In the genomic region with DNA sequence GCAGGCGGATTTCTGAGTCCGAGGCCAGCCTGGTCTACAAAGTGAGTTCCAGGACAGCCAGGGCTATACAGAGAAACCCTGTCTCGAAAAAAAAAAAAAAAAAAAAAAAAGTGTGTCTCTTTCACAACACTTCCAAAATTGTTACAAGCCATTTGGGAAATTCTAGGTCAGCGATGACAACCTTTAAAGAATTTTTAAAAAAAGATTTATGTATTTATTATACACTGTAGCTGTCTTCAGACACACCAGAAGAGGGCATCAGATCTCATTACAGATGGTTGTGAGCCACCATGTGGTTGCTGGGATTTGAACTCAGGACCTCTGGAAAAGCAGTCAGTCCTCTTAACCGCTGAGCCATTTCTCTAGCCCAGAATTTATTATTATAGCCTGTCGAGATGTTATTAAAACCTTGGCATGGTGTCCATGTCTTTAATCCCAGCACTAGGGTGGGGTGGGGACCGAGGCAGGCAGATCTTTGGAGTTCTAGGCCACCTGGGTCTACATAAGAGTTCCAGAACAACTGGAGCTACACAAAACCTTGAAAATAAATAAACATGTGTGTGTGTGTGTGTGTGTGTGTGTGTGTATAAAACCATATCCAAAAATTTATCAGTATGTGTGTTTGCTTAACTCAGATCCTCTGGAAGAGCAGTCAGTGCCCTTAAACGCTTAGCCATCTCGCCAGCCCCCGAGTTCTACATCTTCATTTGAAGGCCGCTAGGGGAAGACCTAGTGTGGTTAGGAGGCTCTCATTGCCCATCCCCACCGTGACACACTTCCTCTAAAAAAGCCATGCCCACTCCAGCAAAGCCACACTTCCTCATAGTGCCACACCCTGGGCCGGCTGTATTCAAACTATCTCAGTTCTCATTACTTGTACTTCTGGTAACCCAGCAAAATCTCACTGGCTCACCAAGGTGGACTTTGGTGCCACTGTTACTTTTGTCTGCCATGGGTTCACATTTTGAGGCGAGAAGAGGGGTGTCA, we compare ENCODE assay signal across 10 mouse cellular contexts. TPM values are rescaled to one million over a fixed set of nuclear protein-coding genes. Genes with fewer than 3 reads are reported as not detected.
DNase-seq lines count a peak whose midpoint lies in the region; ATAC-seq lines count a peak whose summit lies in the region.
"Had no signal": no experiment of that assay in that cellular context is flagged by ENCODE, and none has a peak within 500 bp of the region (broad histone marks: within the 10 kb centered on the region; RNA-seq: fewer than 3 reads in every experiment).

No protein-coding gene starts in this region.

- peaks cover 8% of the 10 kb centered on the region for H3K36me3 ChIP-seq in neural tube, embryonic 15.5 days
- peaks cover under 1% of the 10 kb centered on the region for H3K36me3 ChIP-seq in liver, embryonic 11.5 days (ENCODE audit: control insufficient read depth, insufficient read depth, low read length)

- H3K4me2 ChIP-seq in neural tube, embryonic 15.5 days: peak overlapping the region; percentile 51; the same call in 1 of the 2 replicates
- peak overlapping the region; percentile 24; the same call in 1 of the 2 replicates for H3K4me2 ChIP-seq in liver, embryonic 11.5 days

- no peak overlapping the region for H3K9ac ChIP-seq in neural tube, embryonic 15.5 days (replicated peaks)
- no peak overlapping the region for H3K9ac ChIP-seq in liver, embryonic 11.5 days (ENCODE audit: low read depth, low read length)

- DNase-seq in neural tube, embryonic 10.5 days (ENCODE audit: extremely low spot score, low spot score): no peak
- peak; percentile 85 for DNase-seq in heart, adult 8-10 months (ENCODE audit: low spot score)
- no peak for DNase-seq in liver, embryonic 11.5 days (ENCODE audit: low spot score)
- DNase-seq in Muller cell, postnatal 12 days (ENCODE audit: inconsistent ontology term): no peak
- DNase-seq in gastrocnemius, adult 8-10 months (ENCODE audit: low spot score in 2 of 2): no peak

- peaks cover 6% of the 10 kb centered on the region; the same call in 1 of the 2 replicates for H3K27me3 ChIP-seq in neural tube, embryonic 15.5 days (replicated peaks)
- H3K27me3 ChIP-seq in liver, embryonic 11.5 days (replicated peaks; ENCODE audit: control insufficient read depth, insufficient read depth, low read length): no peaks in the 10 kb centered on the region; the same call in 1 of the 2 replicates

- no peak for ATAC-seq in neural tube, embryonic 15.5 days (ENCODE audit: low FRiP score)
- ATAC-seq in liver, embryonic 11.5 days (replicated peaks; ENCODE audit: low FRiP score): no peak
- peak; percentile 72 for ATAC-seq in neutrophil, adult 5-6 weeks (ENCODE audit: extremely low read depth, insufficient number of reproducible peaks, low FRiP score, poor library complexity, severe bottlenecking)
- ATAC-seq in erythroblast, adult 5-6 weeks (replicated peaks; ENCODE audit: low FRiP score, poor library complexity, severe bottlenecking): no peak

- peaks cover 13% of the 10 kb centered on the region for H3K4me1 ChIP-seq in neural tube, embryonic 15.5 days
- 0 out of 2 replicates have a peak, but pooled peaks cover 2% of the 10 kb centered on the region for H3K4me1 ChIP-seq in liver, embryonic 11.5 days (replicated peaks; ENCODE audit: control insufficient read depth, insufficient read depth, low read length)

- no peak overlapping the region for H3K4me3 ChIP-seq in neural tube, embryonic 15.5 days (replicated peaks)
- no peak overlapping the region for H3K4me3 ChIP-seq in liver, embryonic 11.5 days (ENCODE audit: low read depth, low read length)

- 60% methylated on average over 13 of the region's 14 CpGs for WGBS in neural tube, embryonic 15.5 days
- WGBS in liver, embryonic 11.5 days: 37% methylated on average over 13 of the region's 14 CpGs

- H3K27ac ChIP-seq in neural tube, embryonic 15.5 days (replicated peaks): no peak overlapping the region
- H3K27ac ChIP-seq in liver, embryonic 11.5 days (ENCODE audit: low read depth, low read length): no peak overlapping the region

- no peaks in the 10 kb centered on the region for H3K9me3 ChIP-seq in neural tube, embryonic 15.5 days (replicated peaks)
- no peaks in the 10 kb centered on the region for H3K9me3 ChIP-seq in liver, embryonic 11.5 days (ENCODE audit: control insufficient read depth, low read length)

RNA-seq across cellular contexts. Expression of gene H2-D1, which starts 3.7 kb away (rescaled TPM):
- polyA plus RNA-seq in neural tube, embryonic 15.5 days (2015; fragmentation: Nextera tagmentation; extraction: Ambion mirVana): 143 and 196 TPM in 2 replicates
- total RNA-seq in heart, adult 8-10 months (2022): 100 to 1,000 TPM; 108 to 169 (median 117) TPM
- polyA plus RNA-seq in liver, embryonic 11.5 days (2014; fragmentation: Nextera tagmentation; extraction: Ambion mirVana): 88.0 and 90.8 TPM in 2 replicates
- 2,114 and 2,381 TPM in 2 replicates for total RNA-seq in neutrophil, adult 5-6 weeks (2017)
- total RNA-seq in erythroblast, adult 5-6 weeks (2015; ENCODE audit: low replicate concordance): 117 and 224 TPM in 2 replicates
- total RNA-seq in erythroblast, adult 5-6 weeks (2017; ENCODE audit: low replicate concordance): 217 and 402 TPM in 2 replicates
- 10 to 100 TPM; 31.3 to 52.9 (median 41.7) TPM for total RNA-seq in gastrocnemius, adult 8-10 months (2022)

RNA-seq across cellular contexts. Expression of gene Ddx39b, which starts 17.2 kb away (rescaled TPM):
- polyA plus RNA-seq in neural tube, embryonic 15.5 days (2015; fragmentation: Nextera tagmentation; extraction: Ambion mirVana): 334 and 376 TPM in 2 replicates
- total RNA-seq in heart, adult 8-10 months (2022): 10 to 100 TPM; 76.7 to 92.1 (median 86.6) TPM
- polyA plus RNA-seq in liver, embryonic 11.5 days (2014; fragmentation: Nextera tagmentation; extraction: Ambion mirVana): 432 and 439 TPM in 2 replicates
- total RNA-seq in neutrophil, adult 5-6 weeks (2017): 156 and 158 TPM in 2 replicates
- 65.7 and 80.5 TPM in 2 replicates for total RNA-seq in erythroblast, adult 5-6 weeks (2015; ENCODE audit: low replicate concordance)
- total RNA-seq in erythroblast, adult 5-6 weeks (2017; ENCODE audit: low replicate concordance): 48.1 and 50.2 TPM in 2 replicates
- total RNA-seq in gastrocnemius, adult 8-10 months (2022): 10 to 100 TPM; 77.1 to 93.9 (median 81.7) TPM

RNA-seq across cellular contexts. Expression of gene Nfkbil1, which starts 23.2 kb away (rescaled TPM):
- polyA plus RNA-seq in neural tube, embryonic 15.5 days (2015; fragmentation: Nextera tagmentation; extraction: Ambion mirVana): 11.2 and 12.1 TPM in 2 replicates
- total RNA-seq in heart, adult 8-10 months (2022): 1 to 10 TPM; 8.2 to 9.4 (median 8.5) TPM
- 4.6 and 5.4 TPM in 2 replicates for polyA plus RNA-seq in liver, embryonic 11.5 days (2014; fragmentation: Nextera tagmentation; extraction: Ambion mirVana)
- total RNA-seq in neutrophil, adult 5-6 weeks (2017): 10.8 and 11.3 TPM in 2 replicates
- 0.58 and 1.0 TPM in 2 replicates for total RNA-seq in erythroblast, adult 5-6 weeks (2015; ENCODE audit: low replicate concordance)
- 2.2 TPM in 1 of 2 replicates, not detected in the other for total RNA-seq in erythroblast, adult 5-6 weeks (2017; ENCODE audit: low replicate concordance)
- 1 to 10 TPM; 6.3 to 8.6 (median 8.0) TPM for total RNA-seq in gastrocnemius, adult 8-10 months (2022)

RNA-seq across cellular contexts. Expression of gene Atp6v1g2, which starts 25.3 kb away (rescaled TPM):
- polyA plus RNA-seq in neural tube, embryonic 15.5 days (2015; fragmentation: Nextera tagmentation; extraction: Ambion mirVana): 116 and 126 TPM in 2 replicates
- 1 to 10 TPM; 1.7 to 3.6 (median 1.9) TPM for total RNA-seq in heart, adult 8-10 months (2022)
- polyA plus RNA-seq in liver, embryonic 11.5 days (2014; fragmentation: Nextera tagmentation; extraction: Ambion mirVana): 2.6 and 2.9 TPM in 2 replicates
- total RNA-seq in neutrophil, adult 5-6 weeks (2017): 5.0 and 6.5 TPM in 2 replicates
- 1.0 and 2.7 TPM in 2 replicates for total RNA-seq in erythroblast, adult 5-6 weeks (2015; ENCODE audit: low replicate concordance)
- total RNA-seq in erythroblast, adult 5-6 weeks (2017; ENCODE audit: low replicate concordance): 3.8 TPM in 1 of 2 replicates, not detected in the other
- 1 to 10 TPM; 1.3 to 2.3 (median 1.9) TPM for total RNA-seq in gastrocnemius, adult 8-10 months (2022)

RNA-seq across cellular contexts. Expression of gene Gm16181, which starts 38.2 kb away (rescaled TPM):
- 0.40 TPM in 1 of 2 replicates, not detected in the other for polyA plus RNA-seq in neural tube, embryonic 15.5 days (2015; fragmentation: Nextera tagmentation; extraction: Ambion mirVana)
- total RNA-seq in heart, adult 8-10 months (2022): under 1 TPM in 1 of 4 experiments, not detected in 3; 0.72 TPM
- polyA plus RNA-seq in liver, embryonic 11.5 days (2014; fragmentation: Nextera tagmentation; extraction: Ambion mirVana): 0.53 TPM in 1 of 2 replicates, not detected in the other
- total RNA-seq in neutrophil, adult 5-6 weeks (2017): 2.1 TPM in 1 of 2 replicates, not detected in the other
- not detected in 2 replicates for total RNA-seq in erythroblast, adult 5-6 weeks (2015; ENCODE audit: low replicate concordance)
- not detected in 2 replicates for total RNA-seq in erythroblast, adult 5-6 weeks (2017; ENCODE audit: low replicate concordance)
- total RNA-seq in gastrocnemius, adult 8-10 months (2022): not detected
- polyA plus RNA-seq: cortical plate, adult 2 months; limb, embryonic 14.5 days had no signal
